Mouse (Mus musculus) liver, postnatal 0 days (tissue): ENCODE measurements around the gene Stk32b. TPM values are rescaled to one million over a fixed set of nuclear protein-coding genes. Genes with fewer than 3 reads are reported as not detected.

Experiments used
- ATAC-seq: fragments of 200-750 bp; cut with Nextera tagmentation; 2 replicates; pipeline ENCODE4 v1.8.0; 2017; ENCODE audit warnings: mild to moderate bottlenecking, moderate library complexity
- DNase-seq: peaks from one replicate; pipeline ENCODE4 v3.0.0-alpha.2; 2016
- H3K27ac ChIP-seq: fragments of 300-500 bp; sonication (generic); 2 replicates; pipeline ENCODE4 v1.5.1; 2014; ENCODE audit warnings: antibody characterized with exemption, moderate library complexity, mild to moderate bottlenecking, low read depth
- H3K27me3 ChIP-seq: fragments of 300-500 bp; sonication (generic); 2 replicates; pipeline ENCODE4 v1.6.1; 2014; ENCODE audit warnings: low read length, control low read depth, mixed read lengths; ENCODE audit not compliant: insufficient read depth
- H3K36me3 ChIP-seq: fragments of 300-500 bp; sonication (generic); replicated peaks from 2 replicates; pipeline ENCODE4 v1.6.1; 2014; ENCODE audit warnings: mild to moderate bottlenecking, control low read depth, low read length, moderate library complexity, mixed read lengths; ENCODE audit not compliant: insufficient read depth
- H3K4me1 ChIP-seq: fragments of 300-500 bp; sonication (generic); 2 replicates; pipeline ENCODE4 v1.6.1; 2014; ENCODE audit warnings: antibody characterized with exemption, mild to moderate bottlenecking, control low read depth; ENCODE audit not compliant: insufficient read depth
- H3K4me2 ChIP-seq: fragments of 300-500 bp; sonication (generic); 2 replicates; pipeline ENCODE4 v1.6.1; 2014; ENCODE audit warnings: low read depth, mild to moderate bottlenecking, low read length, moderate library complexity, mixed read lengths
- H3K4me3 ChIP-seq: fragments of 300-500 bp; sonication (generic); 2 replicates; pipeline ENCODE4 v1.5.1; 2014; ENCODE audit warnings: low read depth, low read length
- H3K9ac ChIP-seq: fragments of 300-500 bp; sonication (generic); replicated peaks from 2 replicates; pipeline ENCODE4 v1.6.1; 2014; ENCODE audit warnings: mild to moderate bottlenecking, moderate library complexity
- H3K9me3 ChIP-seq: fragments of 300-500 bp; sonication (generic); 2 replicates; pipeline ENCODE4 v1.6.1; 2016; ENCODE audit warnings: mild to moderate bottlenecking, control low read depth, low read length, mixed read lengths
- CTCF ChIP-seq: sonication (generic); IDR thresholded peaks from 2 replicates; pipeline ENCODE4 v1.5.1; 2016; ENCODE audit warnings: antibody characterized with exemption, low read depth
- EP300 ChIP-seq: IDR thresholded peaks from 2 replicates; pipeline ENCODE4 v1.6.1; 2016; ENCODE audit warnings: antibody characterized with exemption, low read depth, mild to moderate bottlenecking
- WGBS: fragments of 180-500 bp; shearing (Covaris S2); extraction: QIAGEN DNeasy Blood & Tissue Kit; methylation state at CpG from one replicate; pipeline ENCODE4 v1.1.7; 2014; ENCODE audit not compliant: insufficient replicate concordance; 5-methylcytosine and 5-hydroxymethylcytosine counted together
- polyA plus RNA-seq: library from polyadenylated mRNA; unstranded; fragments of >200 nt; fragmentation: Nextera tagmentation; extraction: Ambion mirVana; gene quantifications from 2 replicates; pipeline ENCODE4 v1.2.1, GENCODE M21; 2015

Gene Stk32b
- polyA plus RNA-seq, 1 experiment from 2014 or later, result 0.05 TPM

DNA sequence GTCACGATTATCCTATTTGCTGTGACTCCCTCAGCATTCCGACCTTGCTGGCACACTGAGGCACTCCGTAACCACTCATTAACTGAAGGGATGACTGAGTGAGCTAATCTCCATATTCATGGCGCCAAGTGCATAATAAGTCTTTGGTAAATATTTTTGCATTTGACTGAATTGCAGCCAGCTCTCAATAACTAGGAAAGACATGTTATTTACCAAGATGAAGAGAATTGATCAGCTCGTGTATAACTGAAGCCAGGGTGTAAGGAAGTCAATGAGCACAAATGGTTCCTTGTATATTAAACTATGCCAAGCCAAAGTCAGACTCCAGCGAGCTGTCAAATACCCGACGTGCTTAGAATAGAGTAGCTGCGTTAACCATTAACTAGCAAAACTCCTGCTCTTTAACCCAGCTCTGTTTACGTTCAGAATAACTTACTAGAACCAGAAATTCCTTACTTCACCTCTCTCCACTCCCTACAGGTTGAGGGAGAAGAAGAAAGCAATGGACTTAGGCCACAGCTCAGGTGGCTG lies 66.2 kb downstream of the Stk32b start:
- H3K9me3 ChIP-seq, result no peaks in the 10 kb centered on the region; the same call in 1 of the 2 replicates
- H3K4me3 ChIP-seq, result no peak overlapping the region
- no peaks in the 10 kb centered on the region for H3K27me3 ChIP-seq
- TF ChIP-seq CTCF, result no peak
- no peak for TF ChIP-seq EP300
- WGBS, result 50% methylated on average over 10 of the region's 10 CpGs
- no peak overlapping the region for H3K9ac ChIP-seq
- H3K36me3 ChIP-seq, result no peaks in the 10 kb centered on the region
- H3K27ac ChIP-seq, result peak overlapping the region; percentile 61
- no peak for DNase-seq
- peak; percentile 86 for ATAC-seq
- 0 out of 2 replicates have a peak, but pooled peaks cover 6% of the 10 kb centered on the region for H3K4me1 ChIP-seq
- peak overlapping the region; percentile 19; the same call in 1 of the 2 replicates for H3K4me2 ChIP-seq

- no peak for DNase-seq
- no peak overlapping the region for H3K4me3 ChIP-seq
- no peak for ATAC-seq
- 50% methylated on average over 1 of the region's 1 CpGs for WGBS
- H3K4me1 ChIP-seq, result 0 out of 2 replicates have a peak, but pooled peaks cover 6% of the 10 kb centered on the region
- TF ChIP-seq EP300 (no peak), CTCF (no peak)
- no peaks in the 10 kb centered on the region for H3K27me3 ChIP-seq
- H3K36me3 ChIP-seq, result no peaks in the 10 kb centered on the region
- H3K4me2 ChIP-seq, result 0 out of 2 replicates have a peak overlapping the region, but pooled peaks have one; percentile 19
- 0 out of 2 replicates have a peak overlapping the region, but pooled peaks have one; percentile 22 for H3K27ac ChIP-seq
- H3K9ac ChIP-seq, result no peak overlapping the region
- H3K9me3 ChIP-seq, result no peaks in the 10 kb centered on the region; the same call in 1 of the 2 replicates
These were observed 66.8 kb downstream of the Stk32b start for GRCm38 (mm10) chr5:37650089-37650601.

DNA sequence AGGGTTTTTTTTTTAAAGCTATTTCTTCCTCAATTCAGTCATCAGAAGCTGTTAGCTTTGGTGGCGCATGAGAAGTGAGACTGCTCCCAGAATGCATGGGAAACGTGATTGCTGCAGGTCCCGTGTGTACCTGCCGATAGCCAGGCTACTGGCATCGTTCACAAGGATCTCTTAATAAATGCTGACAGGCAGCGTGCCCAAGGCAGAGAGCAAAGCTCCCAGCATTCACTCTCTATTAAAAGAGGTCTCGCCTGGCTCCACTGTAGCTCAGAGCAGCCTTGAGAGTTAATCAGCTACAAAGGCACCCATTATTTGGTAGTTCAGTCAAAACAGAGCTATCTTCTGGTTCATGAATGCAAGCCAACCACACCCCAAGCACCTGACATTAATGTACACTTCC lies 72.9 kb downstream of the Stk32b start:
- no peak for ATAC-seq
- Histone ChIP-seq H3K27me3 (no peaks in the 10 kb centered on the region), H3K9me3 (no peaks in the 10 kb centered on the region; the same call in 1 of the 2 replicates), H3K4me3 (no peak overlapping the region), H3K27ac (no peak overlapping the region), H3K9ac (no peak overlapping the region), H3K4me1 (no peaks in the 10 kb centered on the region), H3K36me3 (no peaks in the 10 kb centered on the region), H3K4me2 (no peak overlapping the region)
- DNase-seq, result no peak
- 77% methylated on average over 7 of the region's 7 CpGs for WGBS
- TF ChIP-seq CTCF, result no peak
- TF ChIP-seq EP300, result no peak

GRCm38 (mm10) chr5:37642486-37642885 lies 74.5 kb downstream of the Stk32b start:
- 74% methylated on average over 7 of the region's 7 CpGs for WGBS
- ATAC-seq, result no peak
- Histone ChIP-seq H3K4me3 (no peak overlapping the region), H3K4me2 (no peak overlapping the region), H3K36me3 (no peaks in the 10 kb centered on the region), H3K27ac (no peak overlapping the region), H3K9ac (no peak overlapping the region), H3K27me3 (no peaks in the 10 kb centered on the region), H3K4me1 (no peaks in the 10 kb centered on the region), H3K9me3 (no peaks in the 10 kb centered on the region; the same call in 1 of the 2 replicates)
- no peak for TF ChIP-seq EP300
- TF ChIP-seq CTCF, result no peak
- no peak for DNase-seq

DNA sequence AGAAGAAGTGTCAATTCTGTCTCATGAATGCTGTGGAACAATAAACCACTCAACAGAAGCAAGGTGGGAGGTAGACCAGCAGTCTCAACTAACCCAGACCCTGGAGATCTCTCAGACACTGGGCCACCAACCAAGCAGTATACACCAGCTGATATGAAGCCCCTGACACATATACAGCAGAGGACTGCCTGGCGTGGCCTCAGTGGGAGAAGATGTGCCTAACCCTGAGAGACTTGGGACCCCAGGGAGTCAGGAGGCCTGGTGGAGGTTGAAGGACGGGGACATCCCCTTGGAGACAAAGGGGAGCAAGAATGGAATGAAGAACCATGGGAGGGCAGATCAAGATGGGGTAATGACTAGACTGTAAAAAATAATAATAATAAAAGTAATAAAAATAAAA lies 82.2 kb downstream of the Stk32b start:
- no peak for TF ChIP-seq EP300
- TF ChIP-seq CTCF, result no peak
- no peaks in the 10 kb centered on the region for H3K4me1 ChIP-seq
- ATAC-seq (no peak), DNase-seq (no peak)
- no peak overlapping the region for H3K27ac ChIP-seq
- 61% methylated on average over 2 of the region's 2 CpGs for WGBS
- H3K36me3 ChIP-seq, result no peaks in the 10 kb centered on the region
- H3K4me2 ChIP-seq, result no peak overlapping the region
- no peaks in the 10 kb centered on the region for H3K27me3 ChIP-seq
- H3K4me3 ChIP-seq, result no peak overlapping the region
- H3K9me3 ChIP-seq, result peaks cover 3% of the 10 kb centered on the region; the same call in 1 of the 2 replicates
- H3K9ac ChIP-seq, result no peak overlapping the region

DNA sequence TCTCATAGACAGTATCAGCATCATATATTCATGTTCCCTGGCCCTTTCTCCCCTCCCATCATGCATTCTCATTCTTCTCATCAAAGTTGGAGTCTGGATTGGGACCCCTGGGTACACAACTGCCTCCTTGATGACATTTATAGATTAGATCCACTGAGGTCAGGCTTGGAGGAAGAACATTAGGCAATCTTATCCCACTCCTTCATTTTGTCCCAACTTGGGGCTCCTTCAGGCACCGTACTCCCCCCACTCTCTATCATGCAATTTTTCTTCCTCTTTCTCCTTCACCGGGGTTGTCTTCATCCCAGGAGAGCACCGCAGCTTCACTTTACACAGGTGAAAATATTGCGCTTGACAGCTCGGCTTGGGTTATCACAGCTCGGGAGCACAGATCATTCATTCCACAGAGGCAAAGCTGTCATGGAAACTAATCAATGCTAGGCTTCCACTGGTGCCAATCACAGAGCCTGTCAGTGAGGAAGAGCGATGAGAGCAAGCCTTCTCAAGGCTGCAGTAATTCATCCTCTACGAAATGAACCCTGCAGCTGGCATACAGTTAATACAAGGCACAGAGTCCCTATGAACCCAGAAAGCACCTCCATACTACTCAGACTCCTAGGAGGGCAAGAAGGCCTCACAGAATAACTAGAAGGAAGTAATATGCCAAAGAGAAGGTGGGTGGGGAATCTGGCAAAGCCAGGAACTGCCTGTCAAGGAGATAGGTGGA lies 89.4 kb downstream of the Stk32b start:
- H3K27me3 ChIP-seq, result no peaks in the 10 kb centered on the region
- ATAC-seq, result no peak
- H3K4me2 ChIP-seq, result no peak overlapping the region
- DNase-seq, result peak; percentile 3
- H3K4me1 ChIP-seq, result no peaks in the 10 kb centered on the region
- H3K4me3 ChIP-seq, result no peak overlapping the region
- TF ChIP-seq EP300, result no peak
- no peak for TF ChIP-seq CTCF
- WGBS, result 86% methylated on average over 8 of the region's 8 CpGs
- H3K9me3 ChIP-seq, result peaks cover 4% of the 10 kb centered on the region; the same call in 1 of the 2 replicates
- no peaks in the 10 kb centered on the region for H3K36me3 ChIP-seq
- no peak overlapping the region for H3K27ac ChIP-seq
- no peak overlapping the region for H3K9ac ChIP-seq
